Mouse (Mus musculus) forelimb bud, embryonic 11.5 days (tissue): ENCODE measurements around the gene Dnttip2.
"Not testable (repeated sequence)": the region's sequence is repeated elsewhere in the genome, so short reads cannot be mapped to it uniquely, and the experiment has no call there.

ENCODE experiments used
- DNase-seq: peaks from one replicate; pipeline ENCODE4 v3.0.0-alpha.2; 2012; ENCODE audit warnings: low read depth, low spot score

Dnttip2 gene

GRCm38 (mm10) chr3:122274241-122275024, at the start of gene Dnttip2:
Gene Dnttip2 (plus strand): TSS chr3:122274388.
- DNase-seq = peak; percentile 98

- DNase-seq = not testable (repeated sequence)
Observed at GRCm38 (mm10) chr3:122226972-122227371, 47.2 kb upstream of the Dnttip2 start.

GRCm38 (mm10) chr3:122235772-122236171, 38.4 kb upstream of the Dnttip2 start:
- no peak for DNase-seq

GRCm38 (mm10) chr3:122242876-122243275, 31.3 kb upstream of the Dnttip2 start:
- DNase-seq = no peak

DNA sequence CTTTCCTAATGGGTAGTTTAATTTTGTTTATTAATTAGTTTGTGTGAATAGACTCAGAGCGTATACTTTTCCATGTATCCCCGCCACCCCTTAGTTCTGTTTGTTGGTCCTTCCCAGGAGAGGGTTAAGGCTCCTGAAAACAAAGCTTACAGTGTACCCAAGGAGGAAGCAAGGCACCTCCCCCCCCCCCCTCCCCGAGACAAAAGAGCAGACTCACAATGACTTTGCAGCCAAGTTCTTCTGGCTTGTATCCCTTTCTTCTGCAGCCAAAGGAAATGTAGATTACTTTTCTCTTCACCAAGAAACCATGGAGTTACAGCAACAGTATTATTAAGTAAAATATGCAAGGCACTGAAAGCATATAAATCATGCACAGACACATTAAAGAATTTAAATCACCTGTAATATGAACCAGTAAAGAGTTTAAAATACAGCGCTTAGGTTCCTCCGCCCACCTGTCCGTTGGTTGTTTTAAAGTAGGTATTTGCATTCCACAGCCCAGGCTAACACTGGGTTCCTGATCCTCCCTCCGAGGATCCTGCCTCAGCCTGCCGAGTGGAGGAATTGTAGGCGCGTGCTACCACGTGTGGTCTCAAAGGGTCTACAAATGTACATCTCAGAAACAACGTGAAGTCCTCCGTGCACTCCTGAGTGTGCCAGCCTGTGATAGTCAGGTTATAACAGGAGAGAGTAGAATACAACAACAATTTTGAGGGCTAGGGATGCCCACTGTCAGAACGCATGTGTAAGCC, 30.6 kb upstream of the Dnttip2 start:
- DNase-seq = no peak

GRCm38 (mm10) chr3:122244759-122245158, 29.4 kb upstream of the Dnttip2 start:
- no peak for DNase-seq

DNA sequence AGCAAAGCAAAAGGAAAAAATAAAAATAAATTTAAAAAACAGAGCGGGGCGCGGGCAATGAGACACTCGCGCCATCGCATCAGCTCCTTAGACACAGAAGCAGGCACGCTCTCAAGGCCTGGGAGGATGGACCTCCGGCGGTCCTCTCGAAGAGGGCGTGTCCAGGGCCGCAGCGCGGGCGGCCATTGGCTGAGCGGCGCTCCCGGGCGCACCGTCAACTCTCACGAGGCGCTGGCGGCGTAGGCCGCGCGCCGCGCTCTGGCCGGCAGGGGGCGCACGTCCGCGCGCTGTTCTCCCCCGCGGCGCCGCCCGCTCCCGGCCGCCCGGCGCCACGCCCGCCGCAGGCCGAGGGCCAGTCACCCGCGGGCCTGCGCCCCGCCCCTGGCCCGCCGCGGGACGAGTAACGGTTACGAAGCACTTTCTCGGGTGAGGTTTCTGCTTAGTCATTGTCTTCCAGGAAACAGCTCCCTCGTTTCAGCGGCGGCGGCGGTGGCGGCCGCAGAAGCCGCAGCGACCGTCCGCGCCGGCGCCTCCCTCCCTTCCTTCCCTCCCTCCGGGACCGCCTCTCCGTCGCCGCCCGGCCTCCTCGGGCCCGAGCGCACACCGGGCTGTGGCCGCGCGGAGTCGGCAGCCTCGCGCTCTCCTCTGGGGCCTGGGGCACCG, 28.8 kb upstream of the Dnttip2 start, which contains the start of gene Gclm:
Gene Gclm (plus strand): TSS at position 343 of the 663 bp plus-strand sequence.
- DNase-seq = peak; percentile 94

- peak; percentile 13 for DNase-seq
Observed at GRCm38 (mm10) chr3:122245878-122246332, 28.3 kb upstream of the Dnttip2 start.

DNA sequence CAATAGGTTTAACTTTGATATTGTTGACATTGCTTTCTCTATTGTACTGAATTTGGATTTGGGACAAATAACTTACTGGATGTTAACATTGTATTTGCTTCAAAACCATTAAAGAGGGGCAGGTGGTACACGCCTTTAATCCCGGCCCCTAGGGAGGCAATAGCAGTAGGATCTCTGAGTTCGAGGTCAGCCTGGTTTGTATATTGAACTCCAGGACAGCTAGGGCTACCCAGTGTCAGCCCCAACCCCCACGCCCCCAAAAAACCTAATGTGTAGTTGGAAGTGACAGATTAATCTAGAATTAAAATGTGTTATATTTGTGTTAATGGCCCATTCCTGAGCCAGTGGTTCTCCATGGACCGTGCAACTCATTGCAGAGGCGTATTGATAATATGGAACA, 27.8 kb upstream of the Dnttip2 start:
- no peak for DNase-seq

GRCm38 (mm10) chr3:122246986-122247767, 27.0 kb upstream of the Dnttip2 start:
- DNase-seq = no peak

DNA sequence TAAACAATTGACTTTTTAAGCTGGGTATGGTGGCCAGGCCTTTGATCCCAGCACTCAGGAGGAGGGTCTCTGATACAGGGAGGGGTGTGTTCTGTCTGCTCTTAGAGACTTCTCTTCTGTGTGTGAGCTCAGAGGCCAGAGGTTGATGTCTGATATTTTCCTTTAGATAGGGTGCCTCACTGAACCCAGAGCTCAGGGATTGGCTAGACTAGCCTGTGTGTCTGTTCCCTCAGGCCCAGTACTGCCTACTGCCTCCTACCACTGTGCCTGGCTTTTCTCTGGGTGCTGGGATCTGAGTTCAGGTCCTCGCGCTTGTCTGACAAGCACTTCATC, 26.5 kb upstream of the Dnttip2 start:
- no peak for DNase-seq

- no peak for DNase-seq
Observed at GRCm38 (mm10) chr3:122252466-122253253, 21.5 kb upstream of the Dnttip2 start.

DNA sequence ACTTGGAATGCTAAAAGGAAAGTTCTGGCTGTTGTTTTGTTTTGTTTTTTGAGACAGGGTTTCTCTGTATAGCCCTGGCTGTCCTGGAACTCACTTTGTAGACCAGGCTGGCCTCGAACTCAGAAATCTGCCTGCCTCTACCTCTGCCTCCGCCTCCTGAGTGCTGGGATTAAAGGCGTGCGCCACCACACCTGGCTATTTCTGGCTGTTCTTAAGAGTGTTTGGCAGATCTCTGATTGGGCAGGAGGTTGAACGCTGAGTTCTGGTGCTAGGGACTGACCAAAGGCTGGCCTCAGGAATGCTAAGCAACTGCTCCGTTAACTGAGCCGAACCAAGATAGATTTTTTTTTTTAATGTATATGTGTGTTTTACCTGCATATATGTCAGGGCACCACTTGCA, 20.1 kb upstream of the Dnttip2 start:
- not testable (repeated sequence) for DNase-seq

DNA sequence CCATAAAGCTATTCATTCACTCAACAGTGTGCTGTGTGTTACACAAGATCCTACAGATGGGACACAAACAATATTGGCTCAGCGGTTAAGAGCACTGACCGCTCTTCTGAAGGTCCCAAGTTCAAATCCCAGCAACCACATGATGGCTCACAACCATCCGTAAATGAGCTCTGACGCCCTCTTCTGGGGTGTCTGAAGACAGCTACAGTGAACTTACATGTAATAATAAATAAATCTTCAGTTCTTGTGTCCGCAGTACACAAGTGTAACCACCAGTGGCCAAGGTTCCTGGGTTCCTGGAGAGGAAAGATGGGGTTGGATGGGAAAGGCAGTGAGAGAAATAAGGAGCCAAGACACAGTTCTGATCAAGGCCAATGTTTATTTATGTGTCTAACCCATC, 4.2 kb upstream of the Dnttip2 start:
- no peak for DNase-seq

- DNase-seq = not testable (repeated sequence)
Observed at GRCm38 (mm10) chr3:122272565-122272964, 1.6 kb upstream of the Dnttip2 start.

DNA sequence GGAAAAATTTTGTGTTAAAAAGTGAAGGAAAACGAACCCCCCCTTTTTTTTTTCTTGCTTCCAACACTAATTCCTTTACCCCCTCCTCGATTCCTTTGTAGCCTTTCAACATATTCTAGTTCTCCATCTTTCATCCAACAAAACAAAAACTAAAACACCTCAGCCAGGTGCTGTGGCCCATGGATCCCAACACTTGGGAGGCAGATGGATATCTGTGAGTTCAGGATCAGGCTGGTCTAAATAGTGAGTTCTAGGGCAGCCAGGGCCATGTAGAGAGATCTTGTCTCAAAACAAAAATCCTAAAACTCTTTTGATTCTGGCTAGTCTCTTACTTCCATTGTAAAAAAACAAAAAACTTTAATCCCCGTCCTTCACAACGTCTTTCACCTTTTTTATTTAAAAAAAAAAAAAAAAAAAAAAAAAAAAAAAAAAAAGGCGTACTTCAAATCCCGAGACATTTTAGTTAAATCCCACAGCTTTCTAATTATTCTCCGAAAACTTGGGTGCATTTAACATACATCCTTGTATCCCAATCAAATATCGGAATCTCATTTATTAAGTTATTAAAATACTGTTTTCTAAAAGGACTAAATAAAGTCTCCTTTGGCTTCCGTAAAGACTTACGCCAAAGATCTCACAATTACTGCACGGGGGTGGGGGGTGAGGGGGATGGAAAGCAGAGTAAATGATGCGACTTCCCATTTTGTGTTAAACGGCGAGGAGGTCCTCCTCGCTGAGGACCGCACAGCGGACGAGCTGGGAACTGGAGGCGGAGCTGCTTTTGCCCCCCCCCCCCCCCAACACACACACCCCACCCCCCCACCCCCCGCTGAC, 564 bp upstream of the Dnttip2 start:
- no peak for DNase-seq

GRCm38 (mm10) chr3:122275111-122275510, 923 bp downstream of the Dnttip2 start:
- DNase-seq = no peak

- no peak for DNase-seq
Observed at GRCm38 (mm10) chr3:122287195-122287594, 13.0 kb downstream of the Dnttip2 start.

DNA sequence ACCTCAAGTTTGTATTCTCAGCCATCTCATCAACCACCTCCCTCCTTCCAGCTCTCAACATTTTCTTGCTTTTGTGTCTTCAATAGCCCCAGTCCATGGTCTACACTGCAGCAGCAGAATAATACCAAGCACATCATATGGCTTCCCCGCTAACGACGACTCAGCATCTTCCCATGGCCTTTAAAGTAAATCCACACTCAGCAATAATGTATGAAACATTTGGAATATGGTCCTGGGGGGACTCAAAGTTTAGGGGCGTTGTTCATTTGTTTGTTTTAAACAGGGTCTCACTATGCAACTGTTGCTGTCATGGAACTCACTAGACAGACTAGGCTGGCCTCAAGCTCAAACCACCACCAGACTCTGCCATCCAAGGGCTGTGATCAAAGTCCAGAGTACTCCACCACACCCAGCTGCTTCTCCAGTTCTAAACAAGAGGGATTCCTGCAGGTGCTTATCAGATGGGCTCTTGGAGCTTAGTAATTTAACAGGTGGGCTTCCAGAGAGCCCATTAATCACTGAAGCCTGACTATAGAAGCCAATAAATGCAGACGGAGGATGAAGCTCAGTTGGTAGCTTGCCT, 14.5 kb downstream of the Dnttip2 start:
- no peak for DNase-seq
